Mouse (Mus musculus) Muller cell, postnatal 12 days (primary cell): ENCODE data around the gene Washc2.

Experiments used
- DNase-seq: peaks from one replicate; pipeline ENCODE4 v3.0.0-alpha.2; 2015; ENCODE audit errors: inconsistent ontology term

Washc2 gene

GRCm38 (mm10) chr6:116262824-116263223, 55.0 kb downstream of the Washc2 start:
- DNase-seq, result no peak

- peak; percentile 91 for DNase-seq
Observed at GRCm38 (mm10) chr6:116264018-116264651, 56.3 kb downstream of the Washc2 start, which contains the start of gene Zfand4. TSS of gene Zfand4 (plus strand) at chr6:116264222.

GRCm38 (mm10) chr6:116264836-116265235, 57.0 kb downstream of the Washc2 start:
- no peak for DNase-seq

GRCm38 (mm10) chr6:116265603-116266002, 57.8 kb downstream of the Washc2 start:
- DNase-seq, result no peak

GRCm38 (mm10) chr6:116266273-116267109, 58.7 kb downstream of the Washc2 start:
- DNase-seq, result peak; percentile 32

- no peak for DNase-seq
Observed at GRCm38 (mm10) chr6:116267110-116267423, 59.2 kb downstream of the Washc2 start.

GRCm38 (mm10) chr6:116275695-116276094, 67.9 kb downstream of the Washc2 start:
- DNase-seq, result no peak

GRCm38 (mm10) chr6:116278679-116279317, 71.0 kb downstream of the Washc2 start:
- DNase-seq, result no peak

GRCm38 (mm10) chr6:116281014-116281413, 73.2 kb downstream of the Washc2 start:
- DNase-seq, result no peak

- no peak for DNase-seq
Observed at GRCm38 (mm10) chr6:116282546-116282945, 74.7 kb downstream of the Washc2 start.

GRCm38 (mm10) chr6:116283280-116283679, 75.4 kb downstream of the Washc2 start:
- no peak for DNase-seq

GRCm38 (mm10) chr6:116286321-116286720, 78.5 kb downstream of the Washc2 start:
- DNase-seq, result no peak

- DNase-seq, result no peak
Observed at GRCm38 (mm10) chr6:116286870-116287575, 79.2 kb downstream of the Washc2 start.

- no peak for DNase-seq
Observed at GRCm38 (mm10) chr6:116311411-116311810, 103.6 kb downstream of the Washc2 start.
